Mouse (Mus musculus): Measurements from ENCODE around the gene Grwd1. TPM values are rescaled to one million over a fixed set of nuclear protein-coding genes. Genes with fewer than 3 reads are reported as not detected.
A peak's percentile ranks its signal among the peaks of the same experiment; 100 is the strongest.

The Grwd1 gene
- total and polyA plus RNA-seq, 2 experiments from 2014 or later: 34.6 to 48.6 TPM

DNA sequence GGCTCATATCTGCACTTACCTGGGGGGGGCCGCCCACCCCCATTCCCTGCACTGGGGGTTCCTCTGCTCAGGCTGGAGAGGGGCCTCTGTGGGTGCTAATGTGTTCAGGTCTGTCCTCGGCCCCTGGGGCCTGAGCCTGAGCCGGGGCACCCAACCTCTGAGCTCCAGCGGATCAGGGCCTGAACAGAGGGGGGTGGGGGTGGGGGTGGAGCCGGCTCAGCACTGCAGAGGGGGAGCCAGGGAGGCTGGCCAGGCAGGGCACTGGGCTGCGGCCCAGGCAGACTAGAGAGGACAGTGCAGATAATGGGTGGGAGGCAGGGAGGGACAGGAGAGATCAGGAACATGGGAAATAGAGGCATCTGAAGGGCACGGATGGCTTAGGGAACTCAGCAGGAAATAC, 6.1 kb downstream of the Grwd1 start, which contains the start of gene Kcnj14:
Gene Kcnj14 (minus strand): TSS at position 185 of the 400 bp plus-strand sequence.
- DNase-seq (ENCODE audit: low spot score) (no peak), ATAC-seq (no peak)
- Histone ChIP-seq H3K36me3 (ENCODE audit: insufficient read depth, low read length) (peaks cover 42% of the 10 kb centered on the region), H3K4me3 (ENCODE audit: low read length) (no peak within 1 kb of the TSS), H3K9ac (replicated peaks; ENCODE audit: low read length) (no peak within 1 kb of the TSS), H3K27ac (no peak within 1 kb of the TSS), H3K9me3 (ENCODE audit: low read length) (no peaks in the 10 kb centered on the region), H3K27me3 (ENCODE audit: insufficient read depth, low read length) (no peaks in the 10 kb centered on the region), H3K4me1 (ENCODE audit: insufficient read depth, low read length) (no peaks in the 10 kb centered on the region), H3K4me2 (ENCODE audit: low read depth, low read length) (no peak within 1 kb of the TSS)
- no peak for TF ChIP-seq CTCF (IDR thresholded peaks at IDR 0.05; ENCODE audit: low read depth)
- WGBS: 66% methylated on average over 7 of the region's 7 CpGs

DNA sequence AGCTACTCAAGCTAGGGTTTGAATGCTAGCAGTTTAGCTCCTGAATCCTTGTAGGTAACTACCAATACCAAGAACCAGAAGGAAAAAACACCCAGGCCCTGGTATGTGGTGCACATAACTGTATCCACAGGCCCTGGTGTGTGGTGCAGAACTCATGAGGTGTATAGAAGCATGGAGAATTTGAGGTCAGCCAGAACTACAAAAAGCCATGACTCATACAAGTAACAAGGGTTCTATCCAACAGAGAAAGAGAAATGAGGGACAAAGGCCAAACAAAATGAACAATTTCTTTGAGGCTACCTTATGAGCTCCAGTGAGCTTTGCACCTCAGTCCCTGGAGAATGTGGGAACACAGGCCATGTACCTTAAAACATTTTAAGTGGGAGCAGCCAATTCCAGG, 9.8 kb downstream of the Grwd1 start:
- H3K4me2 ChIP-seq (ENCODE audit: low read depth, low read length): no peak overlapping the region
- 0 out of 2 replicates have a peak, but pooled peaks cover 1% of the 10 kb centered on the region for H3K4me1 ChIP-seq (ENCODE audit: insufficient read depth, low read length)
- no peaks in the 10 kb centered on the region for H3K27me3 ChIP-seq (ENCODE audit: insufficient read depth, low read length)
- H3K4me3 ChIP-seq (ENCODE audit: low read length): no peak overlapping the region
- ATAC-seq (no peak), DNase-seq (ENCODE audit: low spot score) (no peak)
- H3K9ac ChIP-seq (replicated peaks; ENCODE audit: low read length): no peak overlapping the region
- TF ChIP-seq CTCF (IDR thresholded peaks at IDR 0.05; ENCODE audit: low read depth): no peak
- H3K9me3 ChIP-seq (ENCODE audit: low read length): no peaks in the 10 kb centered on the region
- peaks cover 16% of the 10 kb centered on the region for H3K36me3 ChIP-seq (ENCODE audit: insufficient read depth, low read length)
- no peak overlapping the region for H3K27ac ChIP-seq

DNA sequence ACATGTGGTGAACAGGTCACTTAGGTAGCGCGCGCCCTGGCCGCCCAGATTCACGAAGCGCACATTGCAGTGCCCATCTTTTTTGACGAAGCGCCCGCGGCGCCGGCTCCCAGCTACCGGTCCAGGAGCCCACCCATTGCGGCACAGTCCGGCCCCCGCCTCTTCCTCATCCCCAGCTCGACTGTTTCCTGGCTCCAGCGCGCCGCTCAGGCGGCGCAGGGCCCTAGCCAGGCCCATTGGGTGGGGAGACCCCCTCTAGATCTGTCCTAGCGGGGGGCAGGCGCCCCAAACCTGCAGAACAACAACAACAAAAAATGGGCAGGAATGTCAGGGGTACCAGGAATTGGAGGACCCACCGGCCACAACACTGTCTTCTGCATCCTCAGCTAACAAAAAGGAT, 10.9 kb downstream of the Grwd1 start:
- no peak for ATAC-seq
- Histone ChIP-seq H3K27me3 (ENCODE audit: insufficient read depth, low read length) (no peaks in the 10 kb centered on the region), H3K9me3 (ENCODE audit: low read length) (no peaks in the 10 kb centered on the region), H3K36me3 (ENCODE audit: insufficient read depth, low read length) (peaks cover 8% of the 10 kb centered on the region; the same call in 1 of the 2 replicates), H3K27ac (no peak overlapping the region), H3K9ac (replicated peaks; ENCODE audit: low read length) (no peak overlapping the region), H3K4me3 (ENCODE audit: low read length) (no peak overlapping the region), H3K4me2 (ENCODE audit: low read depth, low read length) (peak overlapping the region; percentile 23; the same call in 1 of the 2 replicates), H3K4me1 (ENCODE audit: insufficient read depth, low read length) (peaks cover 12% of the 10 kb centered on the region)
- DNase-seq (ENCODE audit: low spot score): no peak
- TF ChIP-seq CTCF (IDR thresholded peaks at IDR 0.05; ENCODE audit: low read depth): no peak
- WGBS: 12% methylated on average over 25 of the region's 25 CpGs

DNA sequence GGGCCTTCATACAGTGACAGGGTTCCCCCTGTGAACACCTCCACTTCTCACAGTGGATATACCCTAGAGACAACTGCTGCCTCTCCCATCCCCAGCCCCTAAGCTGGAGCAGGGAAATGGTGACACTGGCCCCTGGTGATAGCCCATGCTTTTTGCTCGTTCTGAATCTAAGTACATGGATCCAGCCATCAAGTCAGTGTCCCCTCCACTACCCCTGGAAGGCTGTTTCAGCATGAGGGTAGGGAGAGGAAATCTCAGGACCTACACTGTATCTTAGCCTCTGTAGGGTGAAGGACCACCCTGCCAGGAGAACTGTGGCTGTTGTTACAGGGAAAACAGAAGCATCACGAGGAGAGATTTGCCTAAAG, 14.8 kb downstream of the Grwd1 start:
- WGBS: 52% methylated on average over 2 of the region's 2 CpGs
- Histone ChIP-seq H3K27me3 (ENCODE audit: insufficient read depth, low read length) (no peaks in the 10 kb centered on the region), H3K36me3 (ENCODE audit: insufficient read depth, low read length) (peaks cover 16% of the 10 kb centered on the region), H3K4me2 (ENCODE audit: low read depth, low read length) (no peak overlapping the region), H3K9me3 (ENCODE audit: low read length) (no peaks in the 10 kb centered on the region), H3K4me1 (ENCODE audit: insufficient read depth, low read length) (peaks cover 24% of the 10 kb centered on the region), H3K27ac (peak overlapping the region; percentile 62; the same call in 1 of the 2 replicates), H3K9ac (replicated peaks; ENCODE audit: low read length) (no peak overlapping the region), H3K4me3 (ENCODE audit: low read length) (no peak overlapping the region)
- DNase-seq (ENCODE audit: low spot score): no peak
- no peak for ATAC-seq
- no peak for TF ChIP-seq CTCF (IDR thresholded peaks at IDR 0.05; ENCODE audit: low read depth)

- ATAC-seq: no peak
- H3K9ac ChIP-seq (replicated peaks; ENCODE audit: low read length): no peak overlapping the region
- peak overlapping the region; percentile 62 for H3K27ac ChIP-seq
- peak overlapping the region; percentile 61; the same call in 1 of the 2 replicates for H3K4me2 ChIP-seq (ENCODE audit: low read depth, low read length)
- H3K4me3 ChIP-seq (ENCODE audit: low read length): no peak overlapping the region
- DNase-seq (ENCODE audit: low spot score): peak; percentile 49
- no peaks in the 10 kb centered on the region for H3K27me3 ChIP-seq (ENCODE audit: insufficient read depth, low read length)
- TF ChIP-seq CTCF (IDR thresholded peaks at IDR 0.05; ENCODE audit: low read depth): no peak
- 36% methylated on average over 10 of the region's 10 CpGs for WGBS
- no peaks in the 10 kb centered on the region for H3K9me3 ChIP-seq (ENCODE audit: low read length)
- peaks cover 24% of the 10 kb centered on the region for H3K4me1 ChIP-seq (ENCODE audit: insufficient read depth, low read length)
- peaks cover 21% of the 10 kb centered on the region for H3K36me3 ChIP-seq (ENCODE audit: insufficient read depth, low read length)
These were observed 15.3 kb downstream of the Grwd1 start for GRCm38 (mm10) chr7:45815323-45815983.

DNA sequence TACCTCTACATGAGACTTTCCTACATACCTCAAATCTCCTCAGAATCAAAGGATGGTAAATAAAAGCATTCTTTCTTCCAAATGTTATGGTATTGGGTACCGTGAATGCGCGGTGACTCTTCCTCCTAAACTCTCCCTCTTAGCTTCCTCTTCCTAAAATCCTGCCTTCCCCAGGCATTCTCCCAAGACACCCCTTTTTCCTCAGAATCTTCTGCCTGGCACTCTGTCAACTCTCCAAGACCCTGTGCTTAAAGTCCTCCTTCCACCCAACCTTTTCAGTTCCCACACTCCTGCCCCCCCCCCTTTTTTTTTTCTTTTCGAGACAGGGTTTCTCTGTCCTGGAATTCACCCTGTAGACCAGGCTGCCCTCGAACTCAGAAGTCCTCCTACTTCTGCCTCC, 15.9 kb downstream of the Grwd1 start:
- TF ChIP-seq CTCF (IDR thresholded peaks at IDR 0.05; ENCODE audit: low read depth): no peak
- peak overlapping the region; percentile 61 for H3K4me2 ChIP-seq (ENCODE audit: low read depth, low read length)
- H3K27me3 ChIP-seq (ENCODE audit: insufficient read depth, low read length): no peaks in the 10 kb centered on the region
- peak overlapping the region; percentile 72 for H3K4me3 ChIP-seq (ENCODE audit: low read length)
- H3K36me3 ChIP-seq (ENCODE audit: insufficient read depth, low read length): peaks cover 27% of the 10 kb centered on the region
- no peak overlapping the region; the same call in 1 of the 2 replicates for H3K9ac ChIP-seq (replicated peaks; ENCODE audit: low read length)
- ATAC-seq (no peak), DNase-seq (ENCODE audit: low spot score) (no peak)
- H3K9me3 ChIP-seq (ENCODE audit: low read length): no peaks in the 10 kb centered on the region
- H3K4me1 ChIP-seq (ENCODE audit: insufficient read depth, low read length): peaks cover 24% of the 10 kb centered on the region
- H3K27ac ChIP-seq: peak overlapping the region; percentile 62
- 2% methylated on average over 5 of the region's 5 CpGs for WGBS

Measured in hindbrain, postnatal 0 days (tissue).